Mouse (Mus musculus): Measurements from ENCODE around the gene Aes. TPM values are rescaled to one million over a fixed set of nuclear protein-coding genes. Genes with fewer than 3 reads are reported as not detected.

Aes gene
- polyA plus RNA-seq, 1 experiment, result 551 TPM

DNA sequence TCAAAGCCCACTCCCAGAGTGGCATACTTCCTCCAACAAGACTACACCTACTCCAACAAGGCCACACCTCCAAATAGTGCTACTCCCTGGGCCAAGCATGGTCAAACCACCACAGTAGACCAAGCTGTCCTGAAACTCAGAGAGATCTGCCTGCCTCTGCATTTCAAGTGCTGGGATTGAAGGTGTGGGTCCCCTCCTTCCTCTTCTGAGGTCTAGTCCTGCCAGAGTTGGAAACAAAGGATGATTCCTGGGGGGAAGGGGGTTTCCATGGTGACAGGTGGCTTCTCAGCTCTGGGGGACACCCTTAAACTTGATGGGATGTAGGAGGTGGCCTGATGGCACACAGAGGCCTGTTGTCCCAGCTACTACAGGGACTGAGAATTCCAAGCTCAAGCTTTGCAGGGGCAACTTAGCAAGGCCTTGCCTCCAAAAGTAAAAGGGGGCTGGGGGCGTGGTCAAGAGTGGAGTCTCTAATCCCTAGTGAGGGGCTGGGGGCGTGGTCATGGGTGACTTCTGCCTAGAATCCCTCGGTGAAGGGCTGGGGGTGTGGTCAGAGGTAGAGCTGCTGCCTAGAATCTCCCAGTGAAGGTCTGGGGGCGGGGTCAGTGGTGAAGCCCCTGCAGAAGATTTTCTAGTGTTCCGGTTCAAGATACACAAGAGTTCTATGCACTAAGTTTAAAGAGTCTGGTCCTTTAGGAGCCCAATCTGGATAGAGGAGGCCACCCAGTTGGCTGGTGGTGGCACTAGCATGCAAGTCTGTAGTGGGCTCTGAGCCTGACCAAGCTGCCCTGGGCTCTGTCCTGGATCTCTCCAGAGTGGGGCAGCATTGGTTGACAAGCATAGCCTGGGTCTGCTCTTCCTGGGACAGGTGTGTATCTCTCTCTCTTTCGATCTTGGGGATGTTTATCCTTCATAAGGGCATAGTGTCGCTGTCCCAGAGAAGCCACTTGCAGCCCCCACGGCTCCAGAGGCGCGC is 15.1 kb downstream of the Aes start, which contains the start of gene Tle2:
Gene Tle2 (plus strand): TSS at position 481 of the 976 bp plus-strand sequence.
- H3K4me1 ChIP-seq (ENCODE audit: control insufficient read depth, insufficient read depth, low read length), result peaks cover 5% of the 10 kb centered on the region; the same call in 1 of the 2 replicates

DNA sequence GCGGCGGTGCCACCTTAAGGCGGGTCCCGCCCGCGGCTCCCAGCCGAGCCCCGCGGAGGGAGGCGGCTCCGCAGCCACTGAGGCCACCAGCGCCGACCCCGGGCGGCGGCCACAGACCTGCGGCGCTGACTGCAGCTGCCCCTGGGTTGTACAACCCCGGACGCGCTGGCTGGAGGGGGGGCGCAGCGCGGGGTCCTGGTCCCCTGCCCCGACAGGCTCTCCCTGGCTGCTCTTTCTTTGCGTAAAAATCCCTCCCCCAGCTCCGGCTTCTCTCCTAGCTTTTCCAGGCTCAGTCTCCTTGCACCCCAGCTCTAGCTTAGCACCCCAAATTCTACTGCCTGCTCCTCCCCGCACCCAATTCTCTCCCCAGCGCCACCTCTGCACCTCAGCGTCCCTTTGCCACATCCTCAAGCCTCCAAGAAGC is 15.9 kb downstream of the Aes start:
- TF ChIP-seq POLR2A (IDR thresholded peaks at IDR 0.05; ENCODE audit: borderline replicate concordance, low read depth, low read length), result no peak
- H3K27ac ChIP-seq (ENCODE audit: insufficient read depth, low read depth, low read length), result no peak overlapping the region
- peak overlapping the region; percentile 61 for H3K4me3 ChIP-seq (ENCODE audit: insufficient read depth, low read length)
- peaks cover 5% of the 10 kb centered on the region; the same call in 1 of the 2 replicates for H3K4me1 ChIP-seq (ENCODE audit: control insufficient read depth, insufficient read depth, low read length)

More for the DNA sequence above, 15.1 kb downstream of the Aes start, which contains the start of gene Tle2:
- Histone ChIP-seq H3K4me3 (ENCODE audit: insufficient read depth, low read length) (peak within 1 kb of the TSS; percentile 61), H3K27ac (ENCODE audit: insufficient read depth, low read depth, low read length) (no peak within 1 kb of the TSS)
- TF ChIP-seq POLR2A (IDR thresholded peaks at IDR 0.05; ENCODE audit: borderline replicate concordance, low read depth, low read length), result no peak
- no peak for TF ChIP-seq CTCF (IDR thresholded peaks at IDR 0.05; ENCODE audit: low read depth, low read length)

DNA sequence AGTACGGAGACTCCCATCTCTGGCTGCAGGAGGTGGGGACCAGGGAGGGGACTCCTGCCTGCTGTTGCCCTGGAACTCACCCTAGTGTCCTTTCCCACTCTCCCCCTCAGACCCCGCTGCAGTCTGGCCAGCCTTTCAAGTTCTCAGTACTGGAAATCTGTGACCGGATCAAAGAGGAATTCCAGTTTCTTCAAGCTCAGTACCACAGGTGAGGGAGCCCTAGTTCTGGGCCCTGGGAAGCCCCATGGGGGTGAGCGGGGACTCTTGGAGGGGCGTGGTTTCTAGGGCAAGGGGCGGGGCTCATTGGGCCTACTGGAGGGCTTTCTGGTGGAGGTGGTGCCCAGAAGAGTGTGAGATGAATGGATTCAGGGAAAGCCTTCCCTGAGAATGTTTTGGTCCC is 16.4 kb downstream of the Aes start:
- TF ChIP-seq CTCF (IDR thresholded peaks at IDR 0.05; ENCODE audit: low read depth, low read length) (no peak), POLR2A (IDR thresholded peaks at IDR 0.05; ENCODE audit: borderline replicate concordance, low read depth, low read length) (no peak)

DNA sequence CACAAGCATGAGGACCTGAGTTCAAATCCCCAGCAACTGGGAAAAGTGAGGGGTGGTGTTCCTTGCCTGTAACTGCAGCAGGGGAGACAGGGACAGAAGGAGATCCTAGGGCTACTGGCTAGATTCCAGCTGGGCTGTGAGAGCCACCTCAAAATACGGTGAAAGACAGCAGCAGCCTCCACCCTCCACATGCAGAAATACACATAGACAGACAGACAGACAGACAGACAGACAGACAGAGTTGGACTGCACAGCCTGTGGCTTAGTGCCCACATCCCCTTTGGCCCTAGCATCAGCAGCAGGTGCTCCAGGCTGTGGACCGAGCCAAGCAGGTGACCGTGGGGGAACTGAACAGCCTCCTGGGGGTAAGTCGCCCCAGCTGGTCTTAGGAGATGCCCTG is 20.7 kb downstream of the Aes start:
- Histone ChIP-seq H3K4me1 (ENCODE audit: control insufficient read depth, insufficient read depth, low read length) (no peaks in the 10 kb centered on the region; the same call in 1 of the 2 replicates), H3K27ac (ENCODE audit: insufficient read depth, low read depth, low read length) (no peak overlapping the region), H3K4me3 (ENCODE audit: insufficient read depth, low read length) (no peak overlapping the region)
- no peak for TF ChIP-seq CTCF (IDR thresholded peaks at IDR 0.05; ENCODE audit: low read depth, low read length)
- TF ChIP-seq POLR2A (IDR thresholded peaks at IDR 0.05; ENCODE audit: borderline replicate concordance, low read depth, low read length), result no peak

More for the DNA sequence above, 16.4 kb downstream of the Aes start:
- Histone ChIP-seq H3K4me1 (ENCODE audit: control insufficient read depth, insufficient read depth, low read length) (peaks cover 5% of the 10 kb centered on the region; the same call in 1 of the 2 replicates), H3K4me3 (ENCODE audit: insufficient read depth, low read length) (peak overlapping the region; percentile 61), H3K27ac (ENCODE audit: insufficient read depth, low read depth, low read length) (no peak overlapping the region)

DNA sequence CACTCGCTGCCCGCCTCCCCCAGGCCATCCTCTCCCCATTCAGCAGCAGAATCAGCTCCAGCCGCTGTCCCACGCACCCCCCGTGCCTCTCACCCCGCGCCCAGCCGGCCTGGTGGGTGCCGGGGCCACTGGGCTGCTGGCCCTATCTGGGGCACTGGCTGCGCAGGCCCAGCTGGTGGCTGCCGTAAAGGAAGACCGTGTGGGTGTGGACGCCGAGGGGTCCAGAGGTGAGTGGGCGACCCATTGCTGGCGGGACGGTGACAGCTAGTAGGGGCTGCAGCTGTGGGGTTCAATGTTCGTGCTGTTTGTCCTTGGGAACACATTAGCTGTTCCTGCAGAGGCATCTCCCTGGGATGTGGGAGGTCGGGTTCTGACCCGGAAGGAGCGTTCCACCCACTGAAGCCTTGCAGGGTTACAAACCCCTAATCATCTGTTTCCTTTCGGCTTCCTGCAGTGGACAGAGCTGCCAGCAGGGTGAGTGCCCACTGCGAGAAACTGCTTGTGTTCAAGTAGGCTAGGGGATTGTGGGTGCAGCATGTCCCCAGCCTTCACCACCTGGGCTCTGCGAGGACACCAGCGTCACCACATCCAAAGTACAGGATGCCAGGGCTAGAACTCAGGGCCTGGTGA is 21.3 kb downstream of the Aes start:
- Histone ChIP-seq H3K4me1 (ENCODE audit: control insufficient read depth, insufficient read depth, low read length) (no peaks in the 10 kb centered on the region; the same call in 1 of the 2 replicates), H3K27ac (ENCODE audit: insufficient read depth, low read depth, low read length) (no peak overlapping the region), H3K4me3 (ENCODE audit: insufficient read depth, low read length) (peak overlapping the region; percentile 18; the same call in 1 of the 2 replicates)
- no peak for TF ChIP-seq POLR2A (IDR thresholded peaks at IDR 0.05; ENCODE audit: borderline replicate concordance, low read depth, low read length)
- no peak for TF ChIP-seq CTCF (IDR thresholded peaks at IDR 0.05; ENCODE audit: low read depth, low read length)

DNA sequence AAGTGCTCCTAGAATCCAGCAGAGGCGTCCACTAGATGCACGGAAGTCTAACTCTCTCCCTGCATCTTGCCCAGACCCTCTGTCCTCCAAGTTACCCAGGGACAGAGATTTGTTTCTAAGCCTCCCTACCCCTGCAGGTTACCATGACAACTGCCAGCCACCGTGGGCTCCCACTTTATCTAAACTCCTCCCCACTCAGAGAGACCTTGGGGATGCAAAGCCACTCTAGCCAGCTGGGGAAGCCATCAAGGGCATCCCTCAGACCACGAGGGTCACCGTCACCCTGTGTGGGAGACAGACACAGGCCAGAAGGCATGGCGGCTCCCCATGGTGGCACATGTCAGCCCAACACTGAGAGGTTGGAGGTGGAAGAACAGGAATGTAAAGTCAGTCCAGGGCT is 24.1 kb downstream of the Aes start:
- TF ChIP-seq CTCF (IDR thresholded peaks at IDR 0.05; ENCODE audit: low read depth, low read length), result no peak
- no peak for TF ChIP-seq POLR2A (IDR thresholded peaks at IDR 0.05; ENCODE audit: borderline replicate concordance, low read depth, low read length)
- H3K4me3 ChIP-seq (ENCODE audit: insufficient read depth, low read length), result no peak overlapping the region
- H3K4me1 ChIP-seq (ENCODE audit: control insufficient read depth, insufficient read depth, low read length), result no peaks in the 10 kb centered on the region
- H3K27ac ChIP-seq (ENCODE audit: insufficient read depth, low read depth, low read length), result no peak overlapping the region

DNA sequence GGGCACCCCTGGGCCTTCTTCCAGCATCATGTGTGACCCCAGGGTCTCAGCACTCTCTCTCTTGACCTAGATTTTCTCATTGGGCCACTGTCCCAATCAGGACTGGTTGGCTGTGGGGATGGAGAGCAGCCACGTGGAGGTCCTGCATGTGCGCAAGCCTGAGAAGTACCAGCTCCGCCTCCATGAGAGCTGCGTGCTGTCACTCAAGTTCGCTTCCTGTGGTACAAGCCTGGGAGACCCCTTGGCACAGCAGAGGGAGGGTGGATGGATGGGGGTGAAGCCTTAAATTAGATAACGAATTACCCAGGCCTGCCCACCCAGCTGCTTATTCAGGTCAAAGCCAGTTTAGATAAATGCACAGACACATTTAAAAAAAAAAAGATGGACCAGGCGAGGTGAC is 29.5 kb downstream of the Aes start:
- TF ChIP-seq POLR2A (IDR thresholded peaks at IDR 0.05; ENCODE audit: borderline replicate concordance, low read depth, low read length), result no peak
- TF ChIP-seq CTCF (IDR thresholded peaks at IDR 0.05; ENCODE audit: low read depth, low read length), result no peak
- H3K4me3 ChIP-seq (ENCODE audit: insufficient read depth, low read length), result no peak overlapping the region
- H3K27ac ChIP-seq (ENCODE audit: insufficient read depth, low read depth, low read length), result no peak overlapping the region
- no peaks in the 10 kb centered on the region for H3K4me1 ChIP-seq (ENCODE audit: control insufficient read depth, insufficient read depth, low read length)

DNA sequence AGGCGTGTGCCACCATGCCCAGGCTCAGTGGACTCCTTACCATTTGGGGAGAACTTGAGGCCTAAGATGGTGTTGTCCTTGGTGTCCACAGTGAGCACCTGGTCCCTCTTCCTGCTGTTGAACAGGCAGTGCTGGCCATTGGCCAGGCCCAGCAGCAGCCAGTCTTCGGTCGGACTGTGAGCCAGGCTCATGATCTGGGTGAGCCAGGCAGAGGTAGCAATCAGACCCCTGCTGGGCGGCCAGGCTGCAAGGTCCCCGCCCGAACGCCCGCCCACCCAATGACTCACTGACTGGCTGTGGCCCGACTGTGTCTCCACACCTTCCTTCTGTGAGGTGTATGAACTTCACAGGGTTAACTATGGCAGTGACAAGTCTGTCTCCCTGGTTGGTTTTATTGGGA is 32.6 kb downstream of the Aes start:
- no peaks in the 10 kb centered on the region for H3K4me1 ChIP-seq (ENCODE audit: control insufficient read depth, insufficient read depth, low read length)
- H3K27ac ChIP-seq (ENCODE audit: insufficient read depth, low read depth, low read length), result no peak overlapping the region
- H3K4me3 ChIP-seq (ENCODE audit: insufficient read depth, low read length), result no peak overlapping the region
- no peak for TF ChIP-seq CTCF (IDR thresholded peaks at IDR 0.05; ENCODE audit: low read depth, low read length)

DNA sequence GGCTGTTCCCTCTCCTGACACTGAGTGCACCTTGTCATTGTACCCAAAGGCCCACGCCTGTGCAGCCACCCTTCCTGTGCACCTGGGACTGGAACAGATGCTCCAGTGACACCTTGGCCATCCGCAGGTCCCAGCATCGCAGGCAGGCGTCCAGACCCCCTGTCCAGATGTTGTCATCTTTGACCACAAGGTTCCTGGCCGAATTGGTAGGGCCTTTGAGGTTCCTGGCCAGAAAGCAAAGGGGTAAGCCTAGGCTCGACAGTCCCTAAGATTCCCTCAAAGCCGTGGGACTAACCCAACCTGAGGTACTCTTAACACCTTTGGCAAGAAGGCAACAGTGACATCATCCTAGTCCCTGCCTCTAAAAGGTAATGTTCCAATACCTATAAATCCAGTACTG is 33.3 kb downstream of the Aes start:
- Histone ChIP-seq H3K4me3 (ENCODE audit: insufficient read depth, low read length) (no peak overlapping the region), H3K4me1 (ENCODE audit: control insufficient read depth, insufficient read depth, low read length) (no peaks in the 10 kb centered on the region), H3K27ac (ENCODE audit: insufficient read depth, low read depth, low read length) (no peak overlapping the region)
- TF ChIP-seq CTCF (IDR thresholded peaks at IDR 0.05; ENCODE audit: low read depth, low read length) (no peak), POLR2A (IDR thresholded peaks at IDR 0.05; ENCODE audit: borderline replicate concordance, low read depth, low read length) (no peak)

DNA sequence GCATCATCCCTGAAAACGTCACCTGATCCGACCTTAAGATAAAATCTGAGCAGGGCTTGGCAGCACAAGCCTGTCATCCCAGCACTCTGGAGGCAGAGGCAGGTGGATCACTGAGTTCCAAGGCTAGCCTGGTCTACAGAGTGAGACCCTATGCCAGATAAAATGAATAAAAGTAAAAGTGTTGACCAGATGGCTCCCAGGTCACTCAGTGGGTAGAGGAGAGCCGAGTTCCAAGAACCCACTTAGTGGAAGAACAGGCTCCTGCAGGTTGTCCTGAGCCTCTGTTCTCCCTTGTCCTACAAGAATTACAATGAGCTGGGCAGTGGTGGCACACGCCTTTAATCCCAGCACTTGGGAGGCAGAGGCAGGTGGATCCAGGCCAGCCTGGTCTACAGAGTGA is 33.9 kb downstream of the Aes start:
- H3K27ac ChIP-seq (ENCODE audit: insufficient read depth, low read depth, low read length), result no peak overlapping the region
- no peak overlapping the region for H3K4me3 ChIP-seq (ENCODE audit: insufficient read depth, low read length)
- TF ChIP-seq POLR2A (IDR thresholded peaks at IDR 0.05; ENCODE audit: borderline replicate concordance, low read depth, low read length), result no peak
- no peak for TF ChIP-seq CTCF (IDR thresholded peaks at IDR 0.05; ENCODE audit: low read depth, low read length)
- no peaks in the 10 kb centered on the region for H3K4me1 ChIP-seq (ENCODE audit: control insufficient read depth, insufficient read depth, low read length)

Measured in bone marrow macrophage, adult 2 months (primary cell).